Mouse (Mus musculus) liver, postnatal 0 days (tissue): ENCODE results near the gene Lipt2. TPM values are rescaled to one million over a fixed set of nuclear protein-coding genes. Genes with fewer than 3 reads are reported as not detected.

ENCODE experiments used
- ATAC-seq: fragments of 200-750 bp; cut with Nextera tagmentation; 2 replicates; pipeline ENCODE4 v1.8.0; 2017; ENCODE audit warnings: mild to moderate bottlenecking, moderate library complexity
- DNase-seq: peaks from one replicate; pipeline ENCODE4 v3.0.0-alpha.2; 2016
- H3K27ac ChIP-seq: fragments of 300-500 bp; sonication (generic); 2 replicates; pipeline ENCODE4 v1.5.1; 2014; ENCODE audit warnings: antibody characterized with exemption, moderate library complexity, mild to moderate bottlenecking, low read depth
- H3K27me3 ChIP-seq: fragments of 300-500 bp; sonication (generic); 2 replicates; pipeline ENCODE4 v1.6.1; 2014; ENCODE audit warnings: low read length, control low read depth, mixed read lengths; ENCODE audit not compliant: insufficient read depth
- H3K36me3 ChIP-seq: fragments of 300-500 bp; sonication (generic); replicated peaks from 2 replicates; pipeline ENCODE4 v1.6.1; 2014; ENCODE audit warnings: mild to moderate bottlenecking, control low read depth, low read length, moderate library complexity, mixed read lengths; ENCODE audit not compliant: insufficient read depth
- H3K4me1 ChIP-seq: fragments of 300-500 bp; sonication (generic); 2 replicates; pipeline ENCODE4 v1.6.1; 2014; ENCODE audit warnings: antibody characterized with exemption, mild to moderate bottlenecking, control low read depth; ENCODE audit not compliant: insufficient read depth
- H3K4me2 ChIP-seq: fragments of 300-500 bp; sonication (generic); 2 replicates; pipeline ENCODE4 v1.6.1; 2014; ENCODE audit warnings: low read depth, mild to moderate bottlenecking, low read length, moderate library complexity, mixed read lengths
- H3K4me3 ChIP-seq: fragments of 300-500 bp; sonication (generic); 2 replicates; pipeline ENCODE4 v1.5.1; 2014; ENCODE audit warnings: low read depth, low read length
- H3K9ac ChIP-seq: fragments of 300-500 bp; sonication (generic); replicated peaks from 2 replicates; pipeline ENCODE4 v1.6.1; 2014; ENCODE audit warnings: mild to moderate bottlenecking, moderate library complexity
- H3K9me3 ChIP-seq: fragments of 300-500 bp; sonication (generic); 2 replicates; pipeline ENCODE4 v1.6.1; 2016; ENCODE audit warnings: mild to moderate bottlenecking, control low read depth, low read length, mixed read lengths
- CTCF ChIP-seq: sonication (generic); IDR thresholded peaks from 2 replicates; pipeline ENCODE4 v1.5.1; 2016; ENCODE audit warnings: antibody characterized with exemption, low read depth
- EP300 ChIP-seq: IDR thresholded peaks from 2 replicates; pipeline ENCODE4 v1.6.1; 2016; ENCODE audit warnings: antibody characterized with exemption, low read depth, mild to moderate bottlenecking
- WGBS: fragments of 180-500 bp; shearing (Covaris S2); extraction: QIAGEN DNeasy Blood & Tissue Kit; methylation state at CpG from one replicate; pipeline ENCODE4 v1.1.7; 2014; ENCODE audit not compliant: insufficient replicate concordance; 5-methylcytosine and 5-hydroxymethylcytosine counted together
- polyA plus RNA-seq: library from polyadenylated mRNA; unstranded; fragments of >200 nt; fragmentation: Nextera tagmentation; extraction: Ambion mirVana; gene quantifications from 2 replicates; pipeline ENCODE4 v1.2.1, GENCODE M21; 2015

Gene Lipt2
- polyA plus RNA-seq, 1 experiment from 2014 or later = 6.4 TPM

DNA sequence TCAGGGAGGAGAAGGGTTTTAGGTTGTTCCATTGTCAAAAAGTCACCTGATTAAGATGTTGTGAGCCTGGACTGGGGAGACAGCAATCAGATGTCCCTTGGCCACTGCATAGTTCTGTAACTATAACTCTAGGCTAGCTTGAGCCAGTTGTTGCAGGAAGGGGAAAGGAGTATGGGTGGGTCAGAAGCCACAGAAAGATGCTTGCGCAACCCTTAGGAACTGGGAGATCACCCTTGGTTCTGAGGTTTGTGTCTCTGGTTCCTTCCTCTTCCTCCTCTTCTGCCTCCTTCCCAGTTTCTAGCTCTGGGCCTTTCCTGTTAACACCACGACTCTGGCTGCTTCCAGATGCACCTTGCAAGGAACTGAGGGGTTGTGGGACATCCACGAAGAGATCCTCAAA, 23.3 kb downstream of the Lipt2 start:
- peaks cover 20% of the 10 kb centered on the region for H3K4me1 ChIP-seq
- no peak for TF ChIP-seq EP300
- TF ChIP-seq CTCF = no peak
- H3K4me2 ChIP-seq = no peak overlapping the region
- peaks cover 21% of the 10 kb centered on the region for H3K27me3 ChIP-seq
- 38% methylated on average over 3 of the region's 3 CpGs for WGBS
- no peak overlapping the region for H3K27ac ChIP-seq
- no peak overlapping the region for H3K9ac ChIP-seq
- H3K9me3 ChIP-seq = no peaks in the 10 kb centered on the region
- DNase-seq (no peak), ATAC-seq (no peak)
- H3K36me3 ChIP-seq = no peaks in the 10 kb centered on the region
- no peak overlapping the region for H3K4me3 ChIP-seq

DNA sequence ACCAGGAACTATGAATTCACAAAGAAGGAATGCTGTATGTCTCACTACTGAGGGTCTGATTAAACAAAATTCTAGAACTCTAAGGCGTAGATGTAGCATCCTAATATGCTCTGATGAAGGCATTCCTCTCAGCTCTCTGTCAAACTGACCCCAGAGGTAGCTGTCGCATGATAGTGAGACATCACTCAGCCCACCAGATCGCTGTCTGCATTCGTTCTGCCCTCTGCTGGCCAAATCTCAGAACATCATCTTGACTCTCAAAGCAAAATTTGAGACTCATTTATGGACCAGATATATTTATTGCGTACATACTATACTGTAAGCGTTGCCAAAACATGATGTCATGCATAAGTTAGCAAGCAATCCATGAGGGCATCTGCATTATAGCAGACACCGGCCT, 28.5 kb downstream of the Lipt2 start:
- peak; percentile 55 for DNase-seq
- TF ChIP-seq EP300 = no peak
- peak; percentile 82 for TF ChIP-seq CTCF
- H3K27ac ChIP-seq = no peak overlapping the region
- no peak overlapping the region for H3K4me2 ChIP-seq
- H3K9me3 ChIP-seq = no peaks in the 10 kb centered on the region
- H3K4me1 ChIP-seq = no peaks in the 10 kb centered on the region
- H3K36me3 ChIP-seq = no peaks in the 10 kb centered on the region
- no peaks in the 10 kb centered on the region for H3K27me3 ChIP-seq
- no peak overlapping the region for H3K4me3 ChIP-seq
- ATAC-seq = no peak
- no peak overlapping the region for H3K9ac ChIP-seq
- 18% methylated on average over 7 of the region's 7 CpGs for WGBS

DNA sequence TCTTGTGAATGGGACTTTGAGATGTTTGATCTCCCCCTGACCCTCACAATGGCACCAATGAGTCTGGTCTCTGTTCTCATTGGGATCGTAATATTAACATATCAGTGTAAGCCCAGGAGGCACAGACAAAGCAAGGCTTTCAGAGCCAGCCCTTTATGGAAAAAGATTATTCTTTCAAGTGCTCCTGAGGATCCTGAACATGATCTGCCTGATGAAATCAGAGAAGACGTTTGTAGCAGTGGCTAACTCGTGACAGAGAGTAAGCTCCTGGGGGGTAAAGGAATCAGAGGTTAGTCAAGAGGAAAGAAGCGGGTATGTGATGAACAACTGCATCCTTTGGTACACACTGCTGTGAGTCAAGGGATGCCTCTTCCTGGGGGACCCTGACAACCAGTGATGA, 31.1 kb downstream of the Lipt2 start:
- 60% methylated on average over 4 of the region's 4 CpGs for WGBS
- Histone ChIP-seq H3K27me3 (no peaks in the 10 kb centered on the region), H3K9me3 (no peaks in the 10 kb centered on the region), H3K36me3 (no peaks in the 10 kb centered on the region), H3K9ac (no peak overlapping the region), H3K4me3 (no peak overlapping the region), H3K4me1 (no peaks in the 10 kb centered on the region), H3K4me2 (no peak overlapping the region), H3K27ac (no peak overlapping the region)
- ATAC-seq (no peak), DNase-seq (no peak)
- TF ChIP-seq EP300 (no peak), CTCF (no peak)

DNA sequence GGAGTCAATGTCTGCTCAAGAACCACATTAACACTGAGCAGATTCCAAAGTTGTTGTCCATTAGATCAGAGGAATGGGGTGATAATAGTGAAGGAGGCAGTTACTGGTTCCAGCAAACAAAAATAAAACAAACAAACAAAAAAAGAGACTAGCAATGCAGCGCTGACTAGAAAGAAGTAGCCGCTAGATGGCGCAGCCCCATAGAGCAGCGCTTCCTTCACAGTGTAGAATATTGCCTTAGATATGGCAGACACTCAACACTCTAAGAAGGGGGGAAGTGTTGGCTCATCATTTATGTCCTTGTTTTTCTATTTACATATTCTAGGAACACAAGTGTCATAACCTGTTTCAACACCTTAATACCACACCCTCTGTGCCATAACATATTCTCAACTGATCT, 31.7 kb downstream of the Lipt2 start:
- peak; percentile 91 for TF ChIP-seq CTCF
- no peak for TF ChIP-seq EP300
- H3K4me2 ChIP-seq = no peak overlapping the region
- DNase-seq = peak; percentile 74
- no peaks in the 10 kb centered on the region for H3K9me3 ChIP-seq
- H3K36me3 ChIP-seq = no peaks in the 10 kb centered on the region
- peak; percentile 47; the same call in 1 of the 2 replicates for ATAC-seq
- WGBS = 1% methylated on average over 4 of the region's 4 CpGs
- H3K27ac ChIP-seq = no peak overlapping the region
- no peak overlapping the region for H3K4me3 ChIP-seq
- no peak overlapping the region for H3K9ac ChIP-seq
- no peaks in the 10 kb centered on the region for H3K27me3 ChIP-seq
- no peaks in the 10 kb centered on the region for H3K4me1 ChIP-seq

DNA sequence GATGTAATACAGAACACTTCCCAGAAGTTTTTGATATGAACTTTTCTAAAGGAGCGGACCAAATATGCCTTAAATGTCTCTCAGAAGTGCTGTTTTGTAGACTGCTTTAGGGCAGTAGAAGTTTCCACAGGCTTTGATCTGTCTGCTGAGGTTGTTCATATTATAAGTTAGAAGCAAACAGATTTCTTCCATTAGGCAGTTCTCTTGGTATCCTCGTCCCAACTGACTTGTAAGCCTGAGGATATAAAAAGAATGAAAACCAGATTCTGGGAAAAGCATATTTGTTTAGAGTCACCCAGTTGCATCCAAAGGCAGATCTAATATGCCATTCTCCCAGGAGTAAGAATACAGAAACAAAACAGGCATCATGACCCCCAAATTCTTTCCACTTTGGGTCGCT, 42.1 kb downstream of the Lipt2 start:
- DNase-seq = no peak
- Histone ChIP-seq H3K4me3 (no peak overlapping the region), H3K9me3 (no peaks in the 10 kb centered on the region), H3K9ac (no peak overlapping the region), H3K4me1 (no peaks in the 10 kb centered on the region), H3K4me2 (no peak overlapping the region), H3K27me3 (no peaks in the 10 kb centered on the region), H3K36me3 (no peaks in the 10 kb centered on the region), H3K27ac (no peak overlapping the region)
- no peak for ATAC-seq
- TF ChIP-seq CTCF = no peak
- no peak for TF ChIP-seq EP300
- WGBS = 87% methylated on average over 3 of the region's 3 CpGs

DNA sequence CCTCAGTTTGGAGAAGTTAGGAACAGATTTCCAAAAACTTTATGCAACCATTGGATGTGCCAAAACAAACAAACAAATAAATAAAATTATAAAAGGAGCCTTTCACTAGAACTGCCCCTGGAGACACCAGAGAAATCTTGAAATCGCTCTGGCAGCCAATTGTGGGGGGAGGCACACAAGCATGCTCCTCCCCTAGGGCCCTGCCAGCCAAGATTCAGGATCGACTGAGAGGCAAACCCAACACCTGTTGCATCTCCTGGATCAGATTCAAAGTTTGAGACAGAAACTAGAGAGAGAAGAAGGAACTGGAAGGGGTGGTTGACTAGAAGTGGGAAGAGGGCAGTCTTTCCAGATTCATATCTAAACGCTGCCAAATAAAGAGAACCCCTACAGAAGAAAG, 44.5 kb downstream of the Lipt2 start:
- ATAC-seq = no peak
- WGBS = 56% methylated on average over 3 of the region's 3 CpGs

DNA sequence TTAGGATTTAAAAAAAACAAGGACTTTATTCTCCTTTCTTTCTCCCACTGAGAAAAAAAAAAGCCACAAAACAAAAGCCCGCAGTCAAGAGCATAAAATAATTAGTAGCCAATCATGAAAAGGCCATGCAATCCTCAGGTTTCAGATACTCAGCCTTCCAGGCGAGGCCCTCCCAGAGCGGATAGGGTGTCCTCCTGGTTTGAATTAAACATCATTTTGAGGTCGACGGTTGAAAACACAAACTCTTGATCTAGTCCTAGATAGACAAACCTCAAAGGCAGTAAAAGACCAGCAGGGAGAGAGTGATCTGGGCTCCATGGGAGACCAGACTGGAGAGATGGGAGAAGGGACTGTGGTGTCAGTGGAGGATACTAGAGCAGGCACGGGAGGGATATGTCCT, 45.8 kb downstream of the Lipt2 start:
- H3K27ac ChIP-seq = no peak overlapping the region
- H3K27me3 ChIP-seq = no peaks in the 10 kb centered on the region
- DNase-seq (no peak), ATAC-seq (no peak)
- peaks cover 11% of the 10 kb centered on the region; the same call in 1 of the 2 replicates for H3K4me1 ChIP-seq
- WGBS = 74% methylated on average over 6 of the region's 6 CpGs
- H3K4me2 ChIP-seq = no peak overlapping the region
- H3K4me3 ChIP-seq = no peak overlapping the region
- H3K9me3 ChIP-seq = no peaks in the 10 kb centered on the region
- TF ChIP-seq CTCF = no peak
- TF ChIP-seq EP300 = no peak
- H3K9ac ChIP-seq = no peak overlapping the region
- H3K36me3 ChIP-seq = no peaks in the 10 kb centered on the region

More for the DNA sequence above, 44.5 kb downstream of the Lipt2 start:
- Histone ChIP-seq H3K4me3 (no peak overlapping the region), H3K9ac (no peak overlapping the region), H3K9me3 (no peaks in the 10 kb centered on the region), H3K4me1 (peaks cover 11% of the 10 kb centered on the region; the same call in 1 of the 2 replicates), H3K36me3 (no peaks in the 10 kb centered on the region), H3K27me3 (no peaks in the 10 kb centered on the region), H3K4me2 (no peak overlapping the region), H3K27ac (no peak overlapping the region)
- no peak for DNase-seq
- TF ChIP-seq CTCF (no peak), EP300 (no peak)
